Mouse (Mus musculus) neural tube, embryonic 12.5 days (tissue): ENCODE results near the gene Fbxl7. TPM values are rescaled to one million over a fixed set of nuclear protein-coding genes. Genes with fewer than 3 reads are reported as not detected.

Source experiments
- ATAC-seq: fragments of 200-750 bp; cut with Nextera tagmentation; 2 replicates; pipeline ENCODE4 v1.8.0; 2017; ENCODE audit warnings: low read depth, mild to moderate bottlenecking, moderate TSS enrichment, moderate library complexity; ENCODE audit not compliant: low FRiP score
- H3K27ac ChIP-seq: fragments of 300-500 bp; sonication (generic); 2 replicates; pipeline ENCODE4 v1.5.1; 2016
- H3K27me3 ChIP-seq: fragments of 300-500 bp; sonication (generic); replicated peaks from 2 replicates; pipeline ENCODE4 v1.6.1; 2016; ENCODE audit warnings: mild to moderate bottlenecking
- H3K36me3 ChIP-seq: fragments of 300-500 bp; sonication (generic); 2 replicates; pipeline ENCODE4 v1.6.1; 2016; ENCODE audit warnings: mild to moderate bottlenecking
- H3K4me1 ChIP-seq: fragments of 300-500 bp; sonication (generic); 2 replicates; pipeline ENCODE4 v1.6.1; 2016
- H3K4me2 ChIP-seq: fragments of 300-500 bp; sonication (generic); replicated peaks from 2 replicates; pipeline ENCODE4 v1.6.1; 2016; ENCODE audit warnings: mild to moderate bottlenecking
- H3K4me3 ChIP-seq: fragments of 300-500 bp; sonication (generic); 2 replicates; pipeline ENCODE4 v1.5.1; 2016
- H3K9ac ChIP-seq: fragments of 300-500 bp; sonication (generic); 2 replicates; pipeline ENCODE4 v1.6.1; 2016; ENCODE audit warnings: mild to moderate bottlenecking
- H3K9me3 ChIP-seq: fragments of 300-500 bp; sonication (generic); 2 replicates; pipeline ENCODE4 v1.6.1; 2016; ENCODE audit warnings: mild to moderate bottlenecking
- WGBS: fragments of 180-500 bp; shearing (Covaris S2); methylation state at CpG from one replicate; pipeline ENCODE4 v1.1.7; 2016; 5-methylcytosine and 5-hydroxymethylcytosine counted together
- polyA plus RNA-seq: library from polyadenylated mRNA; unstranded; fragments of >200 nt; fragmentation: Nextera tagmentation; extraction: Ambion mirVana; gene quantifications from 2 replicates; pipeline ENCODE4 v1.2.1, GENCODE M21; 2016

The Fbxl7 gene
- polyA plus RNA-seq, 1 experiment from 2014 or later, result 24.4 TPM

GRCm38 (mm10) chr15:26804046-26804445 is 91.3 kb downstream of the Fbxl7 start:
- WGBS, result 59% methylated on average over 5 of the region's 5 CpGs
- H3K36me3 ChIP-seq, result no peaks in the 10 kb centered on the region
- no peak for ATAC-seq
- H3K27me3 ChIP-seq, result no peaks in the 10 kb centered on the region
- no peaks in the 10 kb centered on the region for H3K9me3 ChIP-seq
- no peak overlapping the region for H3K27ac ChIP-seq
- no peaks in the 10 kb centered on the region for H3K4me1 ChIP-seq
- no peak overlapping the region for H3K4me3 ChIP-seq
- H3K9ac ChIP-seq, result no peak overlapping the region
- H3K4me2 ChIP-seq, result no peak overlapping the region

GRCm38 (mm10) chr15:26799457-26800021 is 95.8 kb downstream of the Fbxl7 start:
- Histone ChIP-seq H3K27me3 (no peaks in the 10 kb centered on the region), H3K36me3 (no peaks in the 10 kb centered on the region), H3K27ac (no peak overlapping the region), H3K4me1 (peaks cover 12% of the 10 kb centered on the region; the same call in 1 of the 2 replicates), H3K9me3 (no peaks in the 10 kb centered on the region), H3K4me2 (no peak overlapping the region), H3K9ac (no peak overlapping the region), H3K4me3 (no peak overlapping the region)
- no peak for ATAC-seq
- 80% methylated on average over 3 of the region's 3 CpGs for WGBS

- no peaks in the 10 kb centered on the region for H3K36me3 ChIP-seq
- no peak overlapping the region for H3K4me3 ChIP-seq
- H3K9ac ChIP-seq, result no peak overlapping the region
- no peaks in the 10 kb centered on the region for H3K27me3 ChIP-seq
- H3K9me3 ChIP-seq, result no peaks in the 10 kb centered on the region
- H3K4me1 ChIP-seq, result peaks cover 12% of the 10 kb centered on the region; the same call in 1 of the 2 replicates
- 52% methylated on average over 2 of the region's 2 CpGs for WGBS
- peak; percentile 37; the same call in 1 of the 2 replicates for ATAC-seq
- H3K27ac ChIP-seq, result no peak overlapping the region
- no peak overlapping the region for H3K4me2 ChIP-seq
Measured at GRCm38 (mm10) chr15:26795937-26796336, 99.4 kb downstream of the Fbxl7 start.

GRCm38 (mm10) chr15:26795518-26795917 is 99.9 kb downstream of the Fbxl7 start:
- H3K27ac ChIP-seq, result no peak overlapping the region
- H3K9me3 ChIP-seq, result no peaks in the 10 kb centered on the region
- no peak overlapping the region for H3K4me3 ChIP-seq
- WGBS, result 28% methylated on average over 6 of the region's 6 CpGs
- peaks cover 12% of the 10 kb centered on the region; the same call in 1 of the 2 replicates for H3K4me1 ChIP-seq
- H3K9ac ChIP-seq, result no peak overlapping the region
- no peaks in the 10 kb centered on the region for H3K36me3 ChIP-seq
- peak; percentile 80 for ATAC-seq
- no peaks in the 10 kb centered on the region for H3K27me3 ChIP-seq
- H3K4me2 ChIP-seq, result no peak overlapping the region

GRCm38 (mm10) chr15:26787148-26787547 is 108.2 kb downstream of the Fbxl7 start:
- H3K4me2 ChIP-seq, result no peak overlapping the region
- WGBS, result 78% methylated on average over 6 of the region's 6 CpGs
- no peak for ATAC-seq

GRCm38 (mm10) chr15:26780557-26780956 is 114.8 kb downstream of the Fbxl7 start:
- no peaks in the 10 kb centered on the region for H3K36me3 ChIP-seq
- H3K27ac ChIP-seq, result no peak overlapping the region
- no peaks in the 10 kb centered on the region for H3K9me3 ChIP-seq
- WGBS, result 84% methylated on average over 3 of the region's 3 CpGs
- H3K4me2 ChIP-seq, result no peak overlapping the region
- no peak overlapping the region for H3K9ac ChIP-seq
- ATAC-seq, result no peak
- no peak overlapping the region for H3K4me3 ChIP-seq
- no peaks in the 10 kb centered on the region for H3K4me1 ChIP-seq
- H3K27me3 ChIP-seq, result no peaks in the 10 kb centered on the region

More at GRCm38 (mm10) chr15:26787148-26787547, 108.2 kb downstream of the Fbxl7 start:
- no peaks in the 10 kb centered on the region for H3K36me3 ChIP-seq
- no peaks in the 10 kb centered on the region for H3K4me1 ChIP-seq
- no peak overlapping the region for H3K9ac ChIP-seq
- H3K27me3 ChIP-seq, result no peaks in the 10 kb centered on the region
- no peak overlapping the region for H3K4me3 ChIP-seq
- H3K9me3 ChIP-seq, result no peaks in the 10 kb centered on the region
- H3K27ac ChIP-seq, result no peak overlapping the region

- Histone ChIP-seq H3K27me3 (no peaks in the 10 kb centered on the region), H3K4me3 (no peak overlapping the region), H3K9me3 (no peaks in the 10 kb centered on the region), H3K9ac (no peak overlapping the region), H3K27ac (no peak overlapping the region), H3K4me1 (no peaks in the 10 kb centered on the region), H3K4me2 (no peak overlapping the region), H3K36me3 (no peaks in the 10 kb centered on the region)
- 77% methylated on average over 4 of the region's 4 CpGs for WGBS
- ATAC-seq, result no peak
Measured at GRCm38 (mm10) chr15:26779129-26779528, 116.3 kb downstream of the Fbxl7 start.

- no peak for ATAC-seq
- Histone ChIP-seq H3K4me3 (no peak overlapping the region), H3K9me3 (no peaks in the 10 kb centered on the region), H3K36me3 (no peaks in the 10 kb centered on the region), H3K27me3 (no peaks in the 10 kb centered on the region), H3K4me2 (no peak overlapping the region), H3K4me1 (no peaks in the 10 kb centered on the region), H3K27ac (no peak overlapping the region), H3K9ac (no peak overlapping the region)
Measured at GRCm38 (mm10) chr15:26775720-26776119, 119.7 kb downstream of the Fbxl7 start.

GRCm38 (mm10) chr15:26774895-26775294 is 120.5 kb downstream of the Fbxl7 start:
- WGBS, result 98% methylated on average over 2 of the region's 2 CpGs
- H3K27me3 ChIP-seq, result no peaks in the 10 kb centered on the region
- no peak for ATAC-seq
- no peak overlapping the region for H3K9ac ChIP-seq
- no peaks in the 10 kb centered on the region for H3K36me3 ChIP-seq
- H3K4me3 ChIP-seq, result no peak overlapping the region
- no peaks in the 10 kb centered on the region for H3K4me1 ChIP-seq
- no peak overlapping the region for H3K27ac ChIP-seq
- no peak overlapping the region for H3K4me2 ChIP-seq
- no peaks in the 10 kb centered on the region for H3K9me3 ChIP-seq

GRCm38 (mm10) chr15:26761651-26762050 is 133.7 kb downstream of the Fbxl7 start:
- Histone ChIP-seq H3K27ac (no peak overlapping the region), H3K9ac (no peak overlapping the region), H3K4me2 (no peak overlapping the region), H3K4me1 (peaks cover 4% of the 10 kb centered on the region; the same call in 1 of the 2 replicates), H3K36me3 (no peaks in the 10 kb centered on the region), H3K27me3 (no peaks in the 10 kb centered on the region), H3K4me3 (no peak overlapping the region), H3K9me3 (no peaks in the 10 kb centered on the region)
- no peak for ATAC-seq
- WGBS, result 24% methylated on average over 4 of the region's 4 CpGs

GRCm38 (mm10) chr15:26748484-26748883 is 146.9 kb downstream of the Fbxl7 start:
- Histone ChIP-seq H3K36me3 (no peaks in the 10 kb centered on the region), H3K9me3 (no peaks in the 10 kb centered on the region), H3K4me1 (no peaks in the 10 kb centered on the region), H3K27ac (no peak overlapping the region), H3K27me3 (no peaks in the 10 kb centered on the region), H3K4me2 (no peak overlapping the region), H3K4me3 (no peak overlapping the region), H3K9ac (no peak overlapping the region)
- 95% methylated on average over 3 of the region's 3 CpGs for WGBS
- ATAC-seq, result no peak

GRCm38 (mm10) chr15:26732366-26732765 is 163.0 kb downstream of the Fbxl7 start:
- Histone ChIP-seq H3K27ac (no peak overlapping the region), H3K9me3 (no peaks in the 10 kb centered on the region), H3K9ac (no peak overlapping the region), H3K27me3 (no peaks in the 10 kb centered on the region), H3K4me1 (peaks cover 10% of the 10 kb centered on the region; the same call in 1 of the 2 replicates), H3K4me3 (no peak overlapping the region), H3K4me2 (no peak overlapping the region), H3K36me3 (no peaks in the 10 kb centered on the region)
- no peak for ATAC-seq
- WGBS, result 64% methylated on average over 2 of the region's 2 CpGs

GRCm38 (mm10) chr15:26730760-26731159 is 164.6 kb downstream of the Fbxl7 start:
- WGBS, result 81% methylated on average over 2 of the region's 2 CpGs
- H3K9me3 ChIP-seq, result no peaks in the 10 kb centered on the region
- H3K4me3 ChIP-seq, result no peak overlapping the region
- no peaks in the 10 kb centered on the region for H3K27me3 ChIP-seq
- H3K27ac ChIP-seq, result no peak overlapping the region
- no peak for ATAC-seq
- H3K36me3 ChIP-seq, result no peaks in the 10 kb centered on the region
- peaks cover 10% of the 10 kb centered on the region; the same call in 1 of the 2 replicates for H3K4me1 ChIP-seq
- H3K4me2 ChIP-seq, result no peak overlapping the region
- H3K9ac ChIP-seq, result no peak overlapping the region
